Mouse (Mus musculus) stomach, postnatal 0 days (tissue): ENCODE measurements at regions not wholly inside any gene's neighbourhood (a gene's known extent, or its start where the extent isn't known, plus 50 kb on each side); places are given as distances from the start of the nearest gene placed in this dataset.

Experiments used
- ATAC-seq: fragments of 200-750 bp; cut with Nextera tagmentation; 2 replicates; pipeline ENCODE4 v1.8.0; 2017; ENCODE audit not compliant: low FRiP score, low TSS enrichment
- DNase-seq: peaks from one replicate; pipeline ENCODE4 v3.0.0-alpha.2; 2016; ENCODE audit warnings: low spot score
- H3K27ac ChIP-seq: fragments of 300-500 bp; sonication (generic); replicated peaks from 2 replicates; pipeline ENCODE4 v1.5.1; 2014; ENCODE audit warnings: mild to moderate bottlenecking, control low read depth
- H3K27me3 ChIP-seq: fragments of 300-500 bp; sonication (generic); 2 replicates; pipeline ENCODE4 v1.6.1; 2014; ENCODE audit warnings: low read length; ENCODE audit not compliant: control insufficient read depth, insufficient read depth
- H3K36me3 ChIP-seq: fragments of 300-500 bp; sonication (generic); 2 replicates; pipeline ENCODE4 v1.6.1; 2014; ENCODE audit warnings: low read length, mixed read lengths; ENCODE audit not compliant: control insufficient read depth, insufficient read depth
- H3K4me1 ChIP-seq: fragments of 300-500 bp; sonication (generic); replicated peaks from 2 replicates; pipeline ENCODE4 v1.6.1; 2014; ENCODE audit warnings: antibody characterized with exemption; ENCODE audit not compliant: control insufficient read depth, insufficient read depth
- H3K4me2 ChIP-seq: fragments of 300-500 bp; sonication (generic); replicated peaks from 2 replicates; pipeline ENCODE4 v1.6.1; 2014; ENCODE audit warnings: low read depth, mild to moderate bottlenecking, control low read depth, moderate library complexity
- H3K4me3 ChIP-seq: fragments of 300-500 bp; sonication (generic); 2 replicates; pipeline ENCODE4 v1.5.1; 2014; ENCODE audit warnings: low read depth, low read length, control low read depth
- H3K9ac ChIP-seq: fragments of 300-500 bp; sonication (generic); 2 replicates; pipeline ENCODE4 v1.6.1; 2014; ENCODE audit warnings: mild to moderate bottlenecking, low read length, control low read depth, mixed read lengths
- H3K9me3 ChIP-seq: fragments of 300-500 bp; sonication (generic); 2 replicates; pipeline ENCODE4 v1.6.1; 2016; ENCODE audit warnings: low read length; ENCODE audit not compliant: control insufficient read depth
- CTCF ChIP-seq: IDR thresholded peaks from 2 replicates; pipeline ENCODE4 v1.5.1; 2016; ENCODE audit warnings: antibody characterized with exemption, low read depth, mild to moderate bottlenecking, moderate library complexity
- EP300 ChIP-seq: optimal IDR thresholded peaks from 2 replicates; pipeline ENCODE3; 2016; ENCODE audit warnings: antibody characterized with exemption
- WGBS: fragments of 180-500 bp; shearing (Covaris S2); extraction: QIAGEN DNeasy Blood & Tissue Kit; methylation state at CpG from one replicate; pipeline ENCODE4 v1.1.7; 2014; 5-methylcytosine and 5-hydroxymethylcytosine counted together

DNA sequence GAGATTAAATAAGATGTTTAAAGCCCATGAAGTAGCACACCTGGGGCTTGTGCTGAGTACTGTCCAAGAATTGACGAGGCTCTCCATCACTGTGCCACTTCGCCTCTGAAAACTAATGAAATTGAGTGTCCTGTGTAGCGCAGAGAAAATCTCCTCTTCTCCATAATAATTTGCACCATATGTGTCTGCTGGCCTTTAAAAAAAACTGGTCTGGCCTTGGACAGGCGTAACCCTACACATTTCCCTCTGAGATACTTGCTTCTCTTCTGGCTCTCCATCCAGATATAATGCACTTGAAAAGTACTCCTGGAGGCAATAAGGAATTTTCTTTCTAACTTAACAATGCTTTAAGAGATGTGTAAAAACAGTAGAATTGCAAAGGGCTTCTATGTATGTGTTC is 164.5 kb upstream of the Rnd3 start:
- no peaks in the 10 kb centered on the region for H3K27me3 ChIP-seq
- TF ChIP-seq CTCF (no peak), EP300 (no peak)

DNA sequence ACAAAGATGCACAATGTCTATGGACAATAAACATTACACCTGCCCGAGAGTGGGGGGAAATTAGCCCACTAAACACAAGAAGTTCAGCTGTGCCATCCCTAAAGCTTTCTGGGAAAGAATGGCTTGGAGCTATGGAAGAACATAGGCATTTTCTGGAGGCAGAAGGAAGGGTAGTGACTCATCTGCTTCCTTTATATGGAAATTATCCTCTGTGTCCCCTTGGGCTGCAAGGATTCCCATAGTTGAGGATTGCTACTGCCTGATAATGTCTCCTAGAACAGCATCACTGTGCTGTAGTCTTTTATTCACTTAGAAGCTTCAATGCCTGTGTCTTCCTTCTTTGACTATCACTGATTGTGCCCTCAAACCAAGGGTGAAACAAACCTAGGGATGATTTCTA is 157.3 kb upstream of the Rnd3 start:
- Histone ChIP-seq H3K27me3 (no peaks in the 10 kb centered on the region), H3K36me3 (no peaks in the 10 kb centered on the region), H3K9me3 (no peaks in the 10 kb centered on the region), H3K4me2 (no peak overlapping the region), H3K4me3 (no peak overlapping the region), H3K27ac (no peak overlapping the region), H3K9ac (no peak overlapping the region), H3K4me1 (no peaks in the 10 kb centered on the region; the same call in 1 of the 2 replicates)
- WGBS = 79% methylated on average over 1 of the region's 1 CpGs
- no peak for DNase-seq
- TF ChIP-seq EP300 (no peak), CTCF (no peak)
- ATAC-seq = no peak

More for the DNA sequence above, 164.5 kb upstream of the Rnd3 start:
- H3K4me2 ChIP-seq = no peak overlapping the region
- H3K4me3 ChIP-seq = no peak overlapping the region
- no peak overlapping the region for H3K27ac ChIP-seq
- H3K4me1 ChIP-seq = no peaks in the 10 kb centered on the region
- DNase-seq (no peak), ATAC-seq (no peak)
- no peaks in the 10 kb centered on the region for H3K36me3 ChIP-seq
- no peaks in the 10 kb centered on the region for H3K9me3 ChIP-seq
- no peak overlapping the region for H3K9ac ChIP-seq
- WGBS = 91% methylated on average over 4 of the region's 4 CpGs

DNA sequence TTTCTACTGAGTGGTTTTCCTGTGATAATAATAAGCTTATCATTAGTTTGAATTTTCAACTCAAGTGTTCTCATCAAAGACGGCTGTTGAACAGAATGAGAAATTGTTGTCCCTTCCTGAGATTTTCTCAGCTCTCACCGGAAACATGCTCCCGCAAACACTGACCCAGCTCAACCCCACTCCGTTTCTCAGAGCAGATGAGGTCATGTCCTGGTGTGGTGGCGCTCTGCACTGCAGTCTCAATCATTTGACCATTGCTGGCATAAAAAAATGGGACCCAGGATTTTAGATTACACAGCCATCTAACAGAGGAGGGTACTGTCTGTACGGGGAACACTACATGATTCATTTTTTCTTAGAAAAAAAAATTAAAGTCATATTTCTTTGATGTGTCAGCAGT is 156.5 kb upstream of the Rnd3 start:
- H3K4me1 ChIP-seq = no peaks in the 10 kb centered on the region; the same call in 1 of the 2 replicates
- 33% methylated on average over 6 of the region's 6 CpGs for WGBS
- DNase-seq = peak; percentile 22

DNA sequence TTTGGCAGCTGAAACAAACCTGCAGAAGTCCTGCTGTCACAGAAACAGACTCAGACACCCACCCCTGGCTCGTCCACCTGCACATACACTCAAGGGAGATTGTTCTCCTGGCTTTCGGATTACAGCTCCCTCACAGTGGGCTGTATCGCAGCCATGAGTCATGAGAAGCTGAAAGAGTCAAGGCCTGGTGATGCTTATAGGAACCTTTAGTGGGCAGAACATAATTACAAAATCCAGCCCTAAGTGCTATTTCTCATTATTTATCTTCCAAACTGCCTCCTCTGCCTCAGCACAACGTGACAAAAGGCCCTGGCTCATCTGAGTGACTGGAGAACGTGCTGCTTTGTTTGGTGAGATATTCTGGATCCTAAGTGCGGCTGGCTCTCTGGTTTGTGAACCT is 155.8 kb upstream of the Rnd3 start:
- Histone ChIP-seq H3K4me2 (no peak overlapping the region), H3K27me3 (no peaks in the 10 kb centered on the region), H3K9ac (no peak overlapping the region), H3K4me1 (no peaks in the 10 kb centered on the region; the same call in 1 of the 2 replicates), H3K9me3 (no peaks in the 10 kb centered on the region), H3K4me3 (no peak overlapping the region), H3K36me3 (no peaks in the 10 kb centered on the region), H3K27ac (no peak overlapping the region)
- DNase-seq (no peak), ATAC-seq (no peak)
- WGBS = 44% methylated on average over 6 of the region's 6 CpGs
- TF ChIP-seq EP300 = no peak
- TF ChIP-seq CTCF = no peak

More for the DNA sequence above, 156.5 kb upstream of the Rnd3 start:
- Histone ChIP-seq H3K4me2 (no peak overlapping the region), H3K36me3 (no peaks in the 10 kb centered on the region), H3K27ac (no peak overlapping the region), H3K27me3 (no peaks in the 10 kb centered on the region), H3K9ac (no peak overlapping the region), H3K4me3 (no peak overlapping the region), H3K9me3 (no peaks in the 10 kb centered on the region)
- TF ChIP-seq CTCF (peak; percentile 52), EP300 (no peak)
- ATAC-seq = 0 out of 2 replicates have a peak, but pooled peaks have one; percentile 24

DNA sequence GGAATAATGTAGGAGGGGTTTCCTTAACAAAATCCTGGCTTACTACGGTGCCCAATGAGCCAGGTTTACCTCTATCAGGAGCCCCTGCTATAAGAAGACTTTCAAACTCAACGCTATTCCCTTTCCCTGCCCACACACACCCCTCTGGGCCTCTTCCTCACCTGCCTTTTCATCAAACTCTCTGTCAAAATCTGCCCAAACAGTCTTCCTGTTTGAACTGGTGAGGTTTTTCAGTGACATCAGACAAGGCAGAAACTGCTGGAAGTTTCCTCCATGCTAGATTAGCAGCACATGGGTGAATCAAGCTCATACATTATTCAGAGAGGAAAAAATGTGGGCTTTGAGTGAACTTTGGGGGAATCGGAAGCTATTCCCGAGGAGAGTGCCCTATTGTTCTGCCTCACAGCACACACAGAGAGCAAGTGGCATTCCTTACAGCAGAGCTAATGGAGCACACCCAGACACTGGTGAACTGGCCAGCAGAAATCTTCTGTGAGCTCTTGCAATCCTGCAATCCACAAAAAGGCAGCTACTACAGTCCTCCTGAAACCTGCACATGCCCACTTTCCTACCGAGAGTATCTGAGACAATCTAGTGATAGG is 141.8 kb upstream of the Rnd3 start:
- no peak for ATAC-seq
- Histone ChIP-seq H3K4me1 (no peaks in the 10 kb centered on the region), H3K27me3 (no peaks in the 10 kb centered on the region)

DNA sequence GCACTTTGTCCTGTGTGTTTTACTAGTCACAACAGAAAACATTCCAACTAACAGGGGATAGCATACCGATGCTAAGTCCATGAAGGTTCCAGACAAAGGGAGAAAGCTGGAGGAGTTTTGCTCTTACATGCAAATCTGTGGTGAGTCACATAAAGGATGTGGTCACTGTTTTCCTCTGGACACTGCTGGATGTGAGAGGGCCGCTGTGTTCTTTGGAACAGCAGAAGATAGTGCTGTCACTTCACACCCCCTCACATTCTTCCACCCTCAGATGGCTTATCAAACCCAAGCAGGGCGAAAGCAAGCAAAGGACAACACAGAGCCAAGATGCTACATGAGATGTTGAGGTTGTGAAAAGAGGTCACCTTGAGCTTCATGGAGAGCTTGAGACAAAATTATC is 139.8 kb upstream of the Rnd3 start:
- no peaks in the 10 kb centered on the region for H3K27me3 ChIP-seq
- no peak overlapping the region for H3K4me3 ChIP-seq
- H3K4me1 ChIP-seq = no peaks in the 10 kb centered on the region
- no peak for TF ChIP-seq EP300
- no peak for TF ChIP-seq CTCF
- no peaks in the 10 kb centered on the region for H3K9me3 ChIP-seq
- ATAC-seq (no peak), DNase-seq (no peak)
- no peak overlapping the region for H3K9ac ChIP-seq
- H3K36me3 ChIP-seq = no peaks in the 10 kb centered on the region
- 84% methylated on average over 3 of the region's 3 CpGs for WGBS
- H3K4me2 ChIP-seq = no peak overlapping the region
- no peak overlapping the region for H3K27ac ChIP-seq

More for the DNA sequence above, 141.8 kb upstream of the Rnd3 start:
- no peak overlapping the region for H3K9ac ChIP-seq
- H3K9me3 ChIP-seq = no peaks in the 10 kb centered on the region
- H3K27ac ChIP-seq = no peak overlapping the region
- no peak for DNase-seq
- no peak overlapping the region for H3K4me3 ChIP-seq
- TF ChIP-seq EP300 = no peak
- no peak overlapping the region for H3K4me2 ChIP-seq
- no peaks in the 10 kb centered on the region for H3K36me3 ChIP-seq
- WGBS = 43% methylated on average over 5 of the region's 5 CpGs
